Mouse (Mus musculus) forebrain, embryonic 10.5 days (tissue): Measurements from ENCODE around the gene Ergic1. TPM values are rescaled to one million over a fixed set of nuclear protein-coding genes. Genes with fewer than 3 reads are reported as not detected.

Experiments
- DNase-seq: peaks from one replicate; pipeline ENCODE4 v3.0.0-alpha.2; 2017; ENCODE audit warnings: low spot score; ENCODE audit errors: extremely low spot score
- H3K27ac ChIP-seq: fragments of 300-500 bp; sonication (generic); 2 replicates; pipeline ENCODE4 v1.5.1; 2016; ENCODE audit warnings: mild to moderate bottlenecking
- H3K27me3 ChIP-seq: fragments of 300-500 bp; sonication (generic); 2 replicates; pipeline ENCODE4 v1.6.1; 2016; ENCODE audit warnings: mild to moderate bottlenecking; ENCODE audit not compliant: poor library complexity, severe bottlenecking
- H3K36me3 ChIP-seq: fragments of 300-500 bp; sonication (generic); replicated peaks from 2 replicates; pipeline ENCODE4 v1.6.1; 2016; ENCODE audit warnings: mild to moderate bottlenecking, moderate library complexity
- H3K4me1 ChIP-seq: fragments of 300-500 bp; sonication (generic); 2 replicates; pipeline ENCODE4 v1.6.1; 2016
- H3K4me3 ChIP-seq: fragments of 300-500 bp; sonication (generic); 2 replicates; pipeline ENCODE4 v1.5.1; 2016; ENCODE audit warnings: mild to moderate bottlenecking, moderate library complexity
- H3K9me3 ChIP-seq: fragments of 300-500 bp; sonication (generic); 2 replicates; pipeline ENCODE4 v1.6.1; 2016; ENCODE audit warnings: mild to moderate bottlenecking, moderate library complexity
- WGBS: fragments of 180-500 bp; shearing (Covaris S2); methylation state at CpG from one replicate; pipeline ENCODE4 v1.1.7; 2016; 5-methylcytosine and 5-hydroxymethylcytosine counted together
- microRNA-seq: library from miRNA; unstranded; fragments of <30 nt; microRNA quantifications from one replicate; pipeline ENCODE4, GENCODE M21; 2017
- polyA plus RNA-seq: library from polyadenylated mRNA; unstranded; fragments of >200 nt; fragmentation: Nextera tagmentation; extraction: Ambion mirVana; gene quantifications from 2 replicates; pipeline ENCODE4 v1.2.1, GENCODE M21; 2016

The Ergic1 gene
- polyA plus RNA-seq, 1 experiment from 2014 or later = 127 TPM

DNA sequence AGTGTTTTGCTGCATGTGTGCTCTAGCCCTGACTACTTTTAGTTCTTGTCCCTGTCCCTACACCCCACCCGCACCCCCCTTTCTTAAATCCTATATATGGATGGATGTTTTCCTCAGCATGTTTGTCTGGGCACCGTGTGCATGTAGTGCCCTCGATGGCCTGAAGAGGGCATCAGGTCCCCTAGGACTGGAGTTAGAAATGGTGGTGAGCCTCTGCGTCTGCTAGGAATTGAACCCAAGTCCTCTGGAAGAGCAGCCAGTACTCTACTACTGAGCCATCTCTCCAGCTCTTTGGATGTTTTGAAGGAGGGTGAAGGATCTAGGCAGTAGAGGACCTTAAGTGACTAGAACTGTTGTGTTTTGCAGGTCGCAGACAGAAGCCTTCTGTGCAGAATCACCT, 137.6 kb downstream of the Ergic1 start:
- no peak overlapping the region for H3K4me3 ChIP-seq
- no peaks in the 10 kb centered on the region for H3K9me3 ChIP-seq
- no peaks in the 10 kb centered on the region for H3K27me3 ChIP-seq
- peaks cover 46% of the 10 kb centered on the region for H3K36me3 ChIP-seq
- no peaks in the 10 kb centered on the region for H3K4me1 ChIP-seq
- WGBS = 90% methylated on average over 5 of the region's 5 CpGs
- no peak for DNase-seq
- H3K27ac ChIP-seq = no peak overlapping the region

DNA sequence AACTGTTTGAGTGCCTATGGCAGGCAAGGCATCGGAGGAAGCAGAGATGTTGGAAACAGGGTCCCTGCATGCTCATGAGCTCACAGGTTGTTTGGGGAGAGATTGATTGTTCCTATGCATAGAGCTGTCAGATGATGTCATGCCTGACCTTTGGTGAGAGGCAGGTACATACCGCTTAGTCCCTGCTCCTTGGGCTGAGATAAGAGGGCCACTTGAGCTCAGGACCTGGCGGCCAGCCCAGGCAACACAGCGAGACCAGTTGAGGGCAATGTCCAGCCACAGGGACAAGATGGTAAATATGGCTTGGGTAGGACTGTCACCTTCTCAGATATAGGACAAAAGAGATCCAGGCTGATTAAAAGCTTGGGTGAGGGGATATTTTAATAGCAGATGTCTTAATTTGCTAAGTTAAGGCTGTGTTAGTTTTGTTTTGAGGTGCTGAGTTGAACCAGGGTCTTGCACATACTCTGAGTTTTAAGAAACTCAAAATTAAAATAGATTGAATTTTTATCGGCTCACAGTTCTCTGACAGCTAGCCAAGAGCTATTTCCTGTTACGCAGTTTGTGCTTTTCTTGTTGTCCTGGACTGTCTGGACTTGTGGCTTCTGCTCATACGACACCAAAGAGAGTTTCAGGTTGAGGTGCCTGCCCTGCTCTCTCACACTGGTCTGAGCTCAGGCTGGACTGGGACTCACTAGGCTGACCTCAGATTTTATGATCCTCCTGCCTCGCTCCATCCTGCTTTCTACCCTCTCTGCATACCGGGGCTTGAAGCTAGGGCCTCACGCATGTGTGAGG, 138.7 kb downstream of the Ergic1 start:
- WGBS = 95% methylated on average over 10 of the region's 10 CpGs

DNA sequence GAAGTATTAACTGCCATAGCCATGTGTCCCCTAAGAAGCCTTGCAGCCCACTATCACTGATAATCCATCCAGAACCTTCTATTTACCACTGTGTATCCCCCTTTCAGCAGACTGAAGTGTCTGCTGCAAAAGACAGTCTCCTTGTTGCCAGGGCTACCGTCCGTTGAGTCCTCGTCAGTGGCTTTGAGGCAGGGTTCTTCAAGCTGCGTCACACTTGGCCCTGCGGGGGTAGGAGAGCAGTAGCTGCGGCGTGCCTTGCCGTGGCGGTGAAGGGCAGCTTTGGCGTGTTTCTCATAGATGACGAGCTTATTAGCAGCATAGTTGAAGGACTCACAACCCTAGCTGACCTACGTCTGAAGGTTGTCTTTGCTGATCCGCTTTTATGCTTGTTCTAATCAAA, 140.3 kb downstream of the Ergic1 start:
- no peak for DNase-seq
- Histone ChIP-seq H3K36me3 (peaks cover 35% of the 10 kb centered on the region), H3K27me3 (no peaks in the 10 kb centered on the region), H3K27ac (no peak overlapping the region), H3K4me1 (no peaks in the 10 kb centered on the region), H3K4me3 (no peak overlapping the region), H3K9me3 (no peaks in the 10 kb centered on the region)
- WGBS = 88% methylated on average over 13 of the region's 13 CpGs

More for the DNA sequence above, 138.7 kb downstream of the Ergic1 start:
- Histone ChIP-seq H3K27ac (no peak overlapping the region), H3K4me1 (no peaks in the 10 kb centered on the region), H3K36me3 (peaks cover 46% of the 10 kb centered on the region), H3K4me3 (no peak overlapping the region), H3K9me3 (no peaks in the 10 kb centered on the region), H3K27me3 (no peaks in the 10 kb centered on the region)
- no peak for DNase-seq

DNA sequence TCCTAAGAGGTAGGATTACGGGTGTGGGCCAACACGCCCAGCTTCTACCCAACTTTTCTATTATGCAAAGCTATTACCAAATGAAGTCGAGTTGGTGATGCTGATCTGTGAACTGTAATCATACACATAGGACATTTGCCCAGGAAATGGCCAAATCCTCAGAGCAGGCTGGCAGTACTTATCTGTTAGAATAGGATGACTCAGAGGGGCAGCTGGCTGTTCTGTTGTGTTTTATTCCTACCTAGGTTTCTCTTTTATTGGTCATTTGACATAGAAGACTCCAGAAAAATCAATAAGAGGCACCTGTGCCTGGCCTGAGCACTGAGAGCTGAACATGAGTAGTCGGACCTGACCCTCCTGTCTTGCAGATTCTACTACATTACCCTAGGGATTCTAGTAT, 141.3 kb downstream of the Ergic1 start:
- no peak overlapping the region for H3K27ac ChIP-seq
- H3K36me3 ChIP-seq = peaks cover 28% of the 10 kb centered on the region
- H3K27me3 ChIP-seq = no peaks in the 10 kb centered on the region
- DNase-seq = no peak
- WGBS = 87% methylated on average over 4 of the region's 4 CpGs
- no peak overlapping the region for H3K4me3 ChIP-seq
- H3K9me3 ChIP-seq = no peaks in the 10 kb centered on the region
- H3K4me1 ChIP-seq = no peaks in the 10 kb centered on the region

DNA sequence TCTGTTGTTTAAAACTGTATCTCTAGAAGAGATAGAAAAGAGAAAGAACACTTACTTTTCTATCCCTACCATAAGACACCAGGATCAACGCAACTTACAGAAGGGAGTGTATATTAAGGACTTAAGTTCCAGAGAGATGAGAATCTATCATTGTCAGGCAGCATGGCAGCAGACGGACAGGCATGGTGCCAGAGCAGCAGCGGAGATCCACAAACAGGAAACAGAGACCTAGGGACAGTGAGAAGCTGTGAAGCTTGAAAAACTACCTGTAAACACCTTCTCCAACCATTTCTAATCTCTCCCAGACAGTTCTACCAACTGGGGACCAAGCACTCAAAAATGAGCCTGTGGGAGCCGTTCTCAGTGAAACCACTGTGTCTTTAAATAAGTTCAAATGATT, 142.4 kb downstream of the Ergic1 start:
- H3K9me3 ChIP-seq = no peaks in the 10 kb centered on the region
- WGBS = 94% methylated on average over 4 of the region's 4 CpGs
- DNase-seq = no peak
- H3K27me3 ChIP-seq = no peaks in the 10 kb centered on the region
- H3K36me3 ChIP-seq = peaks cover 18% of the 10 kb centered on the region
- no peak overlapping the region for H3K27ac ChIP-seq
- no peak overlapping the region for H3K4me3 ChIP-seq
- no peaks in the 10 kb centered on the region for H3K4me1 ChIP-seq

DNA sequence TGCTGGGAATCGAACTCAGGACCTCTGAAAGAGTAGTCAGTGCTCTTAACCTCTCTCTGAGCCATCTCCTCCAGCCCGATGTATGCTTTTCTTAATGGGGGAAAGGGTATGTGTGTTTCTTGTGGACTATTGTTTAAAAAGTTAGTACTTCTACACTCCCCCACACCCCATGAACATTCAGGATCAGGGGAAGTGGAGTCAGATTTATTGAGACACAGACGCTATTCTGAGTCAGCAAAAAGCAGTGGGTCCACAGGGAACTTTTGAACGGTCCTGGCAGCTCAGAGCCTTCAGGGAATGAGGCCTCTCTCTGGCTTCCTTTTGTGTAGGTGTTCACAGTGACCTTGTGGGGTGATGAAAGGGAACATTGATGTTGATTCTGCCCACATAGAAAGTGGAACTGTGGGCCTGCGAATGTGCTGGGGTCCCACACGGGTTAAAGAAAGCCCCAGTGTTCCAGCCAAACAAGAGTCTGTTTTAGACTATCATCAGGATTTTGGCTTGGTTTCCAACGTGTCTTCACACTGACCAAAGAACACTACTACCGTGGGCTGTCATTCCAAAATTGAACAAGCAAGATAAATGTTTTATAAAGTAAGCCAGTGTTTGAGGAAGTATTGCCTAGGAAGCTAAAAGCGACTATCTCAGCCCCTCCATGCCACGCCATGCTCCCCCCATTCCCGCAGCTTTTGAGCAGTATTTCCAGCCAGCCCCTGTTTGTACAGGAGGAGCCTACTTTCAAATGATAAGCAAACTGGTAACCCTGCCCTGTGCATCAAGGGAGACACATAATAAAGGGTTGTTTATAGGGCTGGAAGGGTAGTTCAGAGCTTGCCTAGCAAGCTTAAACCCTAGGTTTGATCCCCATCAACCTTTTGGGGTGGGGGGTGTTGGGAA, 144.4 kb downstream of the Ergic1 start:
- 79% methylated on average over 11 of the region's 11 CpGs for WGBS
- no peak overlapping the region for H3K4me3 ChIP-seq
- H3K9me3 ChIP-seq = no peaks in the 10 kb centered on the region
- no peak overlapping the region for H3K27ac ChIP-seq
- no peaks in the 10 kb centered on the region for H3K4me1 ChIP-seq
- H3K36me3 ChIP-seq = no peaks in the 10 kb centered on the region; the same call in 1 of the 2 replicates
- DNase-seq = no peak
- no peaks in the 10 kb centered on the region for H3K27me3 ChIP-seq

Small RNAs within 50 kb of the gene (microRNA-seq; reads per million reads assigned to microRNA genes)
- not detected for gene Gm22420

Other genes starting within 250 kb of the Ergic1 start
- gene Neurl1b, start 146.7 kb upstream of the Ergic1 start, polyA plus RNA-seq = 0.09 and 0.10 TPM in 2 replicates
- gene Dusp1, start 639 bp downstream of the Ergic1 start, polyA plus RNA-seq = 22.0 and 24.4 TPM in 2 replicates
- gene Atp6v0e, start 101.7 kb downstream of the Ergic1 start, polyA plus RNA-seq = 104 and 109 TPM in 2 replicates
- 1.7 and 2.5 TPM in 2 replicates for gene Crebrf, start 154.2 kb downstream of the Ergic1 start, polyA plus RNA-seq
- 43.9 and 51.5 TPM in 2 replicates for gene Bnip1, start 219.6 kb downstream of the Ergic1 start, polyA plus RNA-seq